Mouse (Mus musculus): ENCODE measurements around the gene Daxx.
A peak's percentile ranks its signal among the peaks of the same experiment; 100 is the strongest.

The Daxx gene

GRCm38 (mm10) chr17:33920282-33921097 lies 11.3 kb downstream of the Daxx start:
- peak; percentile 93 for DNase-seq (ENCODE audit: low read depth, low spot score)

GRCm38 (mm10) chr17:33921361-33921760 lies 12.1 kb downstream of the Daxx start:
- DNase-seq (ENCODE audit: low read depth, low spot score): no peak

- peak; percentile 82 for DNase-seq (ENCODE audit: low read depth, low spot score)
Measured at GRCm38 (mm10) chr17:33924577-33925283, 15.5 kb downstream of the Daxx start.

- no peak for DNase-seq (ENCODE audit: low read depth, low spot score)
Measured at GRCm38 (mm10) chr17:33925406-33926116, 16.3 kb downstream of the Daxx start.

GRCm38 (mm10) chr17:33926207-33926932 lies 17.2 kb downstream of the Daxx start:
- DNase-seq (ENCODE audit: low read depth, low spot score): no peak

- no peak for DNase-seq (ENCODE audit: low read depth, low spot score)
Measured at GRCm38 (mm10) chr17:33928251-33928947, 19.2 kb downstream of the Daxx start.

- DNase-seq (ENCODE audit: low read depth, low spot score): peak; percentile 95
Measured at GRCm38 (mm10) chr17:33929371-33930279, 20.4 kb downstream of the Daxx start, which contains the start of gene Rgl2. Gene Rgl2 (plus strand): TSS chr17:33929543.

- peak; percentile 85 for DNase-seq (ENCODE audit: low read depth, low spot score)
Measured at GRCm38 (mm10) chr17:33930280-33931158, 21.3 kb downstream of the Daxx start.

GRCm38 (mm10) chr17:33931159-33931866 lies 22.1 kb downstream of the Daxx start:
- peak; percentile 51 for DNase-seq (ENCODE audit: low read depth, low spot score)

- DNase-seq (ENCODE audit: low read depth, low spot score): no peak
Measured at GRCm38 (mm10) chr17:33931947-33932346, 22.7 kb downstream of the Daxx start.

GRCm38 (mm10) chr17:33932448-33932847 lies 23.2 kb downstream of the Daxx start:
- DNase-seq (ENCODE audit: low read depth, low spot score): no peak

GRCm38 (mm10) chr17:33932970-33933369 lies 23.8 kb downstream of the Daxx start:
- no peak for DNase-seq (ENCODE audit: low read depth, low spot score)

GRCm38 (mm10) chr17:33935422-33936055 lies 26.3 kb downstream of the Daxx start:
- DNase-seq (ENCODE audit: low read depth, low spot score): no peak

GRCm38 (mm10) chr17:33936993-33937392 lies 27.8 kb downstream of the Daxx start:
- no peak for DNase-seq (ENCODE audit: low read depth, low spot score)

- DNase-seq (ENCODE audit: low read depth, low spot score): no peak
Measured at GRCm38 (mm10) chr17:33938783-33939182, 29.6 kb downstream of the Daxx start.

- peak; percentile 95 for DNase-seq (ENCODE audit: low read depth, low spot score)
Measured at GRCm38 (mm10) chr17:33940206-33940805, 31.1 kb downstream of the Daxx start, which contains the start of the genes Pfdn6 and Wdr46. Gene Pfdn6 (minus strand): TSS chr17:33940343. Gene Wdr46 (plus strand): TSS chr17:33940660.

- peak; percentile 66 for DNase-seq (ENCODE audit: low read depth, low spot score)
Measured at GRCm38 (mm10) chr17:33940981-33941380, 31.8 kb downstream of the Daxx start.

Measured in A20 (cell line).